Mouse (Mus musculus) midbrain, embryonic 14.5 days (tissue): ENCODE measurements at regions not wholly inside any gene's neighbourhood (a gene's known extent, or its start where the extent isn't known, plus 50 kb on each side); places are given as distances from the start of the nearest gene placed in this dataset.

Source experiments
- ATAC-seq: fragments of 200-750 bp; cut with Nextera tagmentation; 2 replicates; pipeline ENCODE4 v1.8.0; 2017; ENCODE audit warnings: moderate number of reproducible peaks, moderate library complexity; ENCODE audit not compliant: low FRiP score, low TSS enrichment
- DNase-seq: peaks from one replicate; pipeline ENCODE4 v3.0.0-alpha.2; 2015
- H3K27ac ChIP-seq: fragments of 300-500 bp; sonication (generic); replicated peaks from 2 replicates; pipeline ENCODE4 v1.5.1; 2014; ENCODE audit warnings: mild to moderate bottlenecking, low read depth, low read length, moderate library complexity
- H3K27me3 ChIP-seq: fragments of 300-500 bp; sonication (generic); 2 replicates; pipeline ENCODE4 v1.6.1; 2014; ENCODE audit warnings: low read length, control low read depth, mixed read lengths; ENCODE audit not compliant: control insufficient read depth, insufficient read depth
- H3K36me3 ChIP-seq: fragments of 300-500 bp; sonication (generic); 2 replicates; pipeline ENCODE4 v1.6.1; 2014; ENCODE audit warnings: low read length, control low read depth; ENCODE audit not compliant: control insufficient read depth, insufficient read depth
- H3K4me1 ChIP-seq: fragments of 300-500 bp; sonication (generic); 2 replicates; pipeline ENCODE4 v1.6.1; 2014; ENCODE audit warnings: mild to moderate bottlenecking, antibody characterized with exemption, low read length, control low read depth; ENCODE audit not compliant: control insufficient read depth, insufficient read depth
- H3K4me2 ChIP-seq: fragments of 300-500 bp; sonication (generic); 2 replicates; pipeline ENCODE4 v1.6.1; 2014; ENCODE audit warnings: mild to moderate bottlenecking, low read length, moderate library complexity
- H3K4me3 ChIP-seq: fragments of 300-500 bp; sonication (generic); replicated peaks from 2 replicates; pipeline ENCODE4 v1.5.1; 2014; ENCODE audit warnings: low read depth, low read length
- H3K9ac ChIP-seq: fragments of 300-500 bp; sonication (generic); replicated peaks from 2 replicates; pipeline ENCODE4 v1.6.1; 2014; ENCODE audit warnings: mild to moderate bottlenecking, low read length, moderate library complexity
- H3K9me3 ChIP-seq: fragments of 300-500 bp; sonication (generic); 2 replicates; pipeline ENCODE4 v1.6.1; 2016; ENCODE audit warnings: low read length, control low read depth, mixed read lengths; ENCODE audit not compliant: control insufficient read depth
- WGBS: fragments of 180-500 bp; shearing (Covaris S2); extraction: QIAGEN DNeasy Blood & Tissue Kit; methylation state at CpG from one replicate; pipeline ENCODE4 v1.1.7; 2014; 5-methylcytosine and 5-hydroxymethylcytosine counted together

DNA sequence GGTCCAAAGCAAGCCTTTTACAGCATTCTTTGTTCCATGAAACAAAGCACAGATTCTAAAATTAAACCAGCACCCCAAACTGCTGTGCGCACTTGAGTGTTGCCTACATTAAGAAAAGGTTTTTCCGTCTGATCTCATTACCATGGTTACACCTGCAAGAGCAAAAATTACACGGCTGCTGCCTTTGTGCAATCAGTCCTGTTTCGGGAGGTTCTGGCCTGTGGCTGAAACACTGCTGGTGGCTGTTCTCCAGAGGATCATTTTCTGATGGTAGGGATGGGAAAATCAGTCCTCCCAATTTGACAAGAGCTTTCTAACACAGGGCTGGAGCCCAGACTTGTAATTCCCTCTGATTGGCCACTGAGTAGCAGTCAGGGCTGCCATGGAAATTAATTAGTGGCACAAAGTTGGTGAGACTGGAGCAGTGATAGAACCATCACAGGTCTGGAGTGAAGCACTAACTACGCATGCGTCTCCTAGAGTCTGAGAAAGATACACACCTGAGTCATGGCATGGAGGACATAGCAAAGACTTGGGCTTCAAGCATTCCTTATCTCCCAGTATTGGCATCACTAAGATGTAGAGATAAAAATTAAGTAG, 114.8 kb upstream of the Fam49a start:
- Histone ChIP-seq H3K36me3 (no peaks in the 10 kb centered on the region), H3K4me2 (no peak overlapping the region), H3K4me1 (no peaks in the 10 kb centered on the region), H3K4me3 (no peak overlapping the region), H3K9me3 (no peaks in the 10 kb centered on the region), H3K27me3 (no peaks in the 10 kb centered on the region), H3K27ac (no peak overlapping the region), H3K9ac (no peak overlapping the region)
- DNase-seq (peak; percentile 8), ATAC-seq (no peak)
- WGBS, result 73% methylated on average over 6 of the region's 6 CpGs

GRCm38 (mm10) chr12:12147847-12148246, 114.1 kb upstream of the Fam49a start:
- H3K27me3 ChIP-seq, result no peaks in the 10 kb centered on the region
- no peak overlapping the region for H3K27ac ChIP-seq
- ATAC-seq, result no peak
- H3K9me3 ChIP-seq, result no peaks in the 10 kb centered on the region
- DNase-seq, result no peak
- H3K4me1 ChIP-seq, result no peaks in the 10 kb centered on the region
- 83% methylated on average over 3 of the region's 3 CpGs for WGBS
- no peaks in the 10 kb centered on the region for H3K36me3 ChIP-seq
- no peak overlapping the region for H3K4me3 ChIP-seq
- H3K9ac ChIP-seq, result no peak overlapping the region
- H3K4me2 ChIP-seq, result no peak overlapping the region

DNA sequence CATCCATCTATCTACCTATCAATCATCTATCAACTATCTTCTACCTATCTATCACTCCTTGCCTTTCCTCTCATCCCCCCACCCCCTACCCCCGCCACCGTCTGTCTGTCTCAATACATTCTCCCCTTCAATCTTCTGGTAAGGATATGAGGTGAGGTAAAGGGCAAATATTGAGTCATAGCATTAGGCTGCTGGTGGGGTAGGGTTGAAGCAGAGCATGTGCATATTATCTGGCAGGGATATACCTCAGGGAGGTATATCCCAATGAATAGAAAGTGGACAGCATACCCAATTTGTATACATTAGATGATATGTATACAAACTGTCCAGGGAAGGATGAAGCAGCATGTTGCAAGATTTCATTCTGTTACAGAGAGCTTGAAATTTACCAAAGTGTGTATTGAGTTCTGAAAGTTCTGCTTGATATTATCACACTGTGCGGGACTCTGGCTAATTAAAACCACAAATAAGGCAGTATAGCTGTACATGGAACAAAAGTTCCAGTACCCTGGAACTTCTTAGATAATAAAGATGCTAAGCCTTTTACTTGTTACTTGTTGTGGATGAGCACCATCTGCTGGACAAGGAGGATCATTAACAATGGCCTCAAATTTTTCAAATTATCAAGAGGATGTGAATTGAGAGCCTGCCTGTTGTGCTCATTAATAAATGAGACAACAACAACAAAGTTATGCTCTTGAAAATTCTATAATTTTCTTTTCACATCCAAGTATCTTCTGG, 113.1 kb upstream of the Fam49a start:
- H3K9ac ChIP-seq, result no peak overlapping the region
- no peaks in the 10 kb centered on the region for H3K9me3 ChIP-seq
- no peak overlapping the region for H3K4me2 ChIP-seq
- H3K27ac ChIP-seq, result no peak overlapping the region
- DNase-seq (peak; percentile 89), ATAC-seq (peak; percentile 69)
- no peaks in the 10 kb centered on the region for H3K27me3 ChIP-seq
- no peak overlapping the region for H3K4me3 ChIP-seq
- WGBS, result 64% methylated on average over 3 of the region's 3 CpGs
- H3K36me3 ChIP-seq, result no peaks in the 10 kb centered on the region
- no peaks in the 10 kb centered on the region for H3K4me1 ChIP-seq

- Histone ChIP-seq H3K27ac (no peak overlapping the region), H3K36me3 (no peaks in the 10 kb centered on the region), H3K9ac (no peak overlapping the region), H3K9me3 (peaks cover 3% of the 10 kb centered on the region; the same call in 1 of the 2 replicates), H3K4me3 (no peak overlapping the region), H3K27me3 (no peaks in the 10 kb centered on the region), H3K4me2 (no peak overlapping the region), H3K4me1 (no peaks in the 10 kb centered on the region)
- DNase-seq (no peak), ATAC-seq (no peak)
- WGBS, result 90% methylated on average over 1 of the region's 1 CpGs
These were observed 97.5 kb upstream of the Fam49a start for GRCm38 (mm10) chr12:12164411-12164810.

DNA sequence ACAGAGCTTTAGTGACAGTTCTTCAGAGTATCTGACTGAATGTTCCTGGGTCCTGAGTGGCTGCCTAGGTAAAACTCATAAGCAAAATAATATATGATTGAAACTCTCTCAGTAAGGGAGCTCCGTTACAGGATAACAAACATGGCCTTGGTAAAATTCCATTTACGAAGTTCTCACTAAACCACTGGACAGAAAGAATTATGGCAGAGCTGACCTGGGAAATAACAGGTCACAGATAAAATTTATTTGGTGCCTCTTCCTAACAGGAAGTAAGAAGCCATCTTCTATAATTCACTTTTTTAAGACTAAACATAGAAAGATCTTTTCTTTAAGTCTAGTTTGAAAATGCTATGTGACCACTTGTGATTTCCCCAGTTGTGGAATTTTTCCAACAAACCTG, 91.4 kb upstream of the Fam49a start:
- H3K9ac ChIP-seq, result no peak overlapping the region
- H3K4me2 ChIP-seq, result no peak overlapping the region
- no peaks in the 10 kb centered on the region for H3K4me1 ChIP-seq
- ATAC-seq, result no peak
- no peak for DNase-seq
- H3K4me3 ChIP-seq, result no peak overlapping the region
- no peak overlapping the region for H3K27ac ChIP-seq
- 92% methylated on average over 2 of the region's 2 CpGs for WGBS
- H3K9me3 ChIP-seq, result peaks cover 3% of the 10 kb centered on the region; the same call in 1 of the 2 replicates
- no peaks in the 10 kb centered on the region for H3K36me3 ChIP-seq
- H3K27me3 ChIP-seq, result no peaks in the 10 kb centered on the region

- H3K36me3 ChIP-seq, result no peaks in the 10 kb centered on the region
- no peak for DNase-seq
- ATAC-seq, result no peak
- H3K4me2 ChIP-seq, result no peak overlapping the region
- H3K27ac ChIP-seq, result no peak overlapping the region
- H3K4me1 ChIP-seq, result peaks cover 4% of the 10 kb centered on the region; the same call in 1 of the 2 replicates
- H3K4me3 ChIP-seq, result no peak overlapping the region
- WGBS, result 88% methylated on average over 6 of the region's 6 CpGs
- no peak overlapping the region for H3K9ac ChIP-seq
- peaks cover 3% of the 10 kb centered on the region; the same call in 1 of the 2 replicates for H3K9me3 ChIP-seq
- no peaks in the 10 kb centered on the region for H3K27me3 ChIP-seq
These were observed 89.7 kb upstream of the Fam49a start for GRCm38 (mm10) chr12:12172087-12172823.

GRCm38 (mm10) chr12:12176331-12177263, 85.3 kb upstream of the Fam49a start:
- H3K27ac ChIP-seq, result no peak overlapping the region

More at GRCm38 (mm10) chr12:12176331-12177263, 85.3 kb upstream of the Fam49a start:
- peak; percentile 93 for DNase-seq
- peak overlapping the region; percentile 49 for H3K4me2 ChIP-seq
- H3K36me3 ChIP-seq, result no peaks in the 10 kb centered on the region
- peak; percentile 87 for ATAC-seq
- H3K4me3 ChIP-seq, result 0 out of 2 replicates have a peak overlapping the region, but pooled peaks have one; percentile 15
- WGBS, result 18% methylated on average over 13 of the region's 13 CpGs
- H3K9me3 ChIP-seq, result no peaks in the 10 kb centered on the region
- no peaks in the 10 kb centered on the region for H3K27me3 ChIP-seq
- H3K4me1 ChIP-seq, result peaks cover 5% of the 10 kb centered on the region; the same call in 1 of the 2 replicates
- H3K9ac ChIP-seq, result 0 out of 2 replicates have a peak overlapping the region, but pooled peaks have one; percentile 20
